Mouse (Mus musculus) spleen, adult 2 months (tissue): ENCODE results near the gene Tnfsf15.

Experiments
- CTCF ChIP-seq: fragments of 200-500 bp; IDR thresholded peaks from 2 replicates; pipeline ENCODE4 v1.5.1; 2011; ENCODE audit warnings: mild to moderate bottlenecking, inconsistent platforms; ENCODE audit not compliant: insufficient read depth, insufficient read length, insufficient replicate concordance; ENCODE audit errors: extremely low read depth
- POLR2A ChIP-seq: fragments of 200-500 bp; IDR thresholded peaks from 2 replicates; pipeline ENCODE4 v1.6.1; 2011; ENCODE audit warnings: low read depth, low read length, inconsistent platforms

DNA sequence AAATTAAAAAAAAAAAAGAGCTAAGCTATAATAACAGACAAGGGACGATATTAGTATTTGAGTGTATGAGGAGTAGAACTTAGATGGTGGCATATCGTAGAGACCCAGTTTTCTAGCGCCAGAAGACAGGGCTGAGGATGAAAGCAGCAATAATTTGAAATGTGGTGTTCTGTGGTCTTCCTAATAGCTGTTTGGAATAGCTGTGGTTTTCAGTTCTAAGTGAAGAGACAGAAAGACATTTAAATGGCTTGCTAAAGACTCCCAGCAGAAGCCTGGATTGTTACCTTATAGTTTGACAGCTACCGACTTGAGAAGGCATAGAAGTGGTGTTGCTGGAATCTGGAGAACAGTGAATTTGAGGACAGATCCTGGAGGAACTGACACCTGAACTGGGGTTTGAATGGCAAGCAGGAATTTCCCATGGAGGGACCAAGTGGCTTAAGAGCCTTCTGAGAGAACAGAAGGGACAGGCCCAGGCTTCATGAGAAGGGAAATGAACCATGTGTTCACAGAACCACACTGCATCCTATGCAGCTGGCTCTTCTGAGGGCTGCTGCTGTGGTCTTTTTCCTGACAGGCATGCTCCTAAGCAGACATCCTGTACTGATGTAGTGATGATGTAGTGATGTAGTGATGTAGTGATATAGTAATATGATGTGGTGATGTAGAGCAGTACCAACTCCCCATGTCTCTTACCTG lies 42.8 kb downstream of the Tnfsf15 start:
- TF ChIP-seq CTCF = no peak
- TF ChIP-seq POLR2A = no peak
